Mouse (Mus musculus) kidney, adult 2 months (tissue): ENCODE data around the gene Asgr1.
A peak's percentile ranks its signal among the peaks of the same experiment; 100 is the strongest.

ENCODE experiments used
- CTCF ChIP-seq: fragments of 200-500 bp; conservative IDR thresholded peaks from 2 replicates; pipeline ENCODE4 v1.5.1; 2011; ENCODE audit warnings: low read depth, mild to moderate bottlenecking, control low read depth, low read length, moderate library complexity, mixed read lengths; ENCODE audit not compliant: insufficient read depth, insufficient read length
- POLR2A ChIP-seq: fragments of 200-500 bp; IDR thresholded peaks from one replicate; pipeline ENCODE4 v1.6.1; 2011; ENCODE audit warnings: low read depth, low read length, control low read depth

- TF ChIP-seq CTCF: peak; percentile 51; the same call in 1 of the 2 replicates
- TF ChIP-seq POLR2A: no peak
These were observed 4.1 kb upstream of the Asgr1 start for GRCm38 (mm10) chr11:70049816-70050215.
